Mouse (Mus musculus): ENCODE data around the gene Mark4.
A peak's percentile ranks its signal among the peaks of the same experiment; 100 is the strongest.

Gene Mark4

GRCm38 (mm10) chr7:19441448-19442091, 17.1 kb downstream of the Mark4 start:
- no peak for DNase-seq (ENCODE audit: inconsistent ontology term)

GRCm38 (mm10) chr7:19437048-19437447, 21.6 kb downstream of the Mark4 start:
- DNase-seq (ENCODE audit: inconsistent ontology term) = no peak

GRCm38 (mm10) chr7:19436276-19436675, 22.3 kb downstream of the Mark4 start:
- no peak for DNase-seq (ENCODE audit: inconsistent ontology term)

GRCm38 (mm10) chr7:19432475-19432874, 26.1 kb downstream of the Mark4 start:
- DNase-seq (ENCODE audit: inconsistent ontology term) = no peak

GRCm38 (mm10) chr7:19430402-19430801, 28.2 kb downstream of the Mark4 start:
- DNase-seq (ENCODE audit: inconsistent ontology term) = no peak

GRCm38 (mm10) chr7:19429726-19430125, 28.9 kb downstream of the Mark4 start:
- no peak for DNase-seq (ENCODE audit: inconsistent ontology term)

- no peak for DNase-seq (ENCODE audit: inconsistent ontology term)
Observed at GRCm38 (mm10) chr7:19427999-19428650, 30.5 kb downstream of the Mark4 start.

- no peak for DNase-seq (ENCODE audit: inconsistent ontology term)
Observed at GRCm38 (mm10) chr7:19426888-19427287, 31.7 kb downstream of the Mark4 start.

- DNase-seq (ENCODE audit: inconsistent ontology term) = no peak
Observed at GRCm38 (mm10) chr7:19426349-19426748, 32.3 kb downstream of the Mark4 start.

GRCm38 (mm10) chr7:19424051-19424450, 34.6 kb downstream of the Mark4 start:
- DNase-seq (ENCODE audit: inconsistent ontology term) = no peak

GRCm38 (mm10) chr7:19423083-19423482, 35.5 kb downstream of the Mark4 start:
- no peak for DNase-seq (ENCODE audit: inconsistent ontology term)

GRCm38 (mm10) chr7:19420821-19421636, 37.6 kb downstream of the Mark4 start:
- DNase-seq (ENCODE audit: inconsistent ontology term) = peak; percentile 91

- DNase-seq (ENCODE audit: inconsistent ontology term) = no peak
Observed at GRCm38 (mm10) chr7:19420121-19420520, 38.5 kb downstream of the Mark4 start.

- DNase-seq (ENCODE audit: inconsistent ontology term) = no peak
Observed at GRCm38 (mm10) chr7:19416590-19416989, 42.0 kb downstream of the Mark4 start.

- no peak for DNase-seq (ENCODE audit: inconsistent ontology term)
Observed at GRCm38 (mm10) chr7:19413525-19413924, 45.1 kb downstream of the Mark4 start.

GRCm38 (mm10) chr7:19411783-19412182, 46.8 kb downstream of the Mark4 start:
- no peak for DNase-seq (ENCODE audit: inconsistent ontology term)

GRCm38 (mm10) chr7:19410766-19411344, 47.8 kb downstream of the Mark4 start:
- DNase-seq (ENCODE audit: inconsistent ontology term) = no peak

GRCm38 (mm10) chr7:19409753-19410152, 48.9 kb downstream of the Mark4 start:
- no peak for DNase-seq (ENCODE audit: inconsistent ontology term)

GRCm38 (mm10) chr7:19405417-19405816, 53.2 kb downstream of the Mark4 start:
- DNase-seq (ENCODE audit: inconsistent ontology term) = peak; percentile 85

GRCm38 (mm10) chr7:19404476-19404875, 54.1 kb downstream of the Mark4 start, which contains the start of gene Ckm:
Gene Ckm (plus strand): TSS chr7:19404776.
- DNase-seq (ENCODE audit: inconsistent ontology term) = no peak

GRCm38 (mm10) chr7:19403731-19404296, 54.8 kb downstream of the Mark4 start, which contains the start of gene Klc3:
Gene Klc3 (minus strand): TSS chr7:19404104.
- DNase-seq (ENCODE audit: inconsistent ontology term) = peak; percentile 50
